Mouse (Mus musculus) cerebellum, adult 9-10 months (tissue): ENCODE measurements at regions not wholly inside any gene's neighbourhood (a gene's known extent, or its start where the extent isn't known, plus 50 kb on each side); places are given as distances from the start of the nearest gene placed in this dataset.

Experiments
- DNase-seq: peaks from one replicate; pipeline ENCODE4 v3.0.0; 2022

DNA sequence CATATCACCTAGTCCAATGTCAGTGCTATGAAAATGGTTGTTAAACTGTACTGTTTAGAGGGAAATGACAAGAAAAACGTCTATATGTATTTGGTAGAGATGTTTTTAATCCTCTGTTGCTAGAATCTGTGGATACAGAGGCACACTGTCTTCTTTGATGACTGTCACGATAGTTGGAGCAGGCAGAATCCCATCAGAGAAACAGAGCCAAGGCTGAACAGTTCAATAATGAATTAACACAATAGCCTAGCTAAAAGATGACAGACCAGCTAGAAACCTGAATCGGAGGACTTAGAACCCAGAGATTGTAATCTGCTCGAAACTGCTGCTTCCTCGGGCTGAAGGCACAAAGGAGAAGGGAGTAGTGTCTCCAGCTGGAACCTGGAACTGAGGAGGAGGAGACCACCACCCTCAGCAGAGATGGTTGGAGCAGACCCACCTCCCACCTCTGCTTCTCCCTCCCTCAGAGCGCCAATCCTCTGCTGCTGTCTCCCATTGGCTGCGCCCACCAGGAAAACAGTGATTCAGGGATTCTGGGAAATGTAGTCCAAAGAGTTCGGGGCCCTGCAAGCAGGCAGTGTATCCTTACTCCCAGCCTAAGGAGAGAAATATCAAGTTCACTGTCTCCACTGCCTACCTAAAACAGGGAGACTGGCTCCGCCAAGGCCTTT lies 98.2 kb upstream of the Mgme1 start:
- DNase-seq, result peak; percentile 90

DNA sequence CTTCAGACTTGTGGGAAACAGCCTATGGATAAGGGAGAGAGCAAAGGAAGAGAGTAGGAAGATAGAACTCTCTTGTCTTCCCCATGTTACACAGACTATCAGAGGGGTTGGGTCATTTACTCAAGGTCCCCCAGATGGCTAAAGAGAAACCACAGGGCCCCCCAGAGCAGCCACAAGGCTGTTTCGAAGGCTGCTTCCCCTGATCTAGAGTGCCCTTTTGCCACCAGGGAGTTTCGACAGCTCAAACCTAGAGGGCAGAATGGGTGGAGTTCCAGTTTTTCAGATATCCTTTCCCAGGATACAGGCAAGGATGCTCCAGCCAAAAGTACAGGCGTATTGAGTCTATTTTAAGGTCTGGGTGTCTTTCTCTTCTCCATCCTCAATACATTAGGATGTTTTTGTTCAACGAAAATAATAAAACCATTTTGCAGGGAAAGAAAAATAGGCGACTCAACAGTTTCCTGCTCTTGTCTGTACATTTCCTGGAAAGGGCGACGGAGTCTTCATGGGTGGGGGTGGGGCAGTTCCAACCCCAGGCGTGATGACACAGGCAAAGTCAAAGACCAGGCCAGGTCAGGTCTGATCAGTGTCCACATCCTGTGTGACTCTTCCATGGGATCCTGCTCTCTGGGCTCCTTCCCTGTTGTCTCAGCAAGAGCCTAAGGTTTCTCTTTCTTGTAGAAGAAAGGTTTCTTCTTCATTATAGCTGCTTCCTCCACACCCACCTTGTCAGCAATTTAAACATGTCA lies 96.9 kb upstream of the Mgme1 start:
- DNase-seq, result no peak

DNA sequence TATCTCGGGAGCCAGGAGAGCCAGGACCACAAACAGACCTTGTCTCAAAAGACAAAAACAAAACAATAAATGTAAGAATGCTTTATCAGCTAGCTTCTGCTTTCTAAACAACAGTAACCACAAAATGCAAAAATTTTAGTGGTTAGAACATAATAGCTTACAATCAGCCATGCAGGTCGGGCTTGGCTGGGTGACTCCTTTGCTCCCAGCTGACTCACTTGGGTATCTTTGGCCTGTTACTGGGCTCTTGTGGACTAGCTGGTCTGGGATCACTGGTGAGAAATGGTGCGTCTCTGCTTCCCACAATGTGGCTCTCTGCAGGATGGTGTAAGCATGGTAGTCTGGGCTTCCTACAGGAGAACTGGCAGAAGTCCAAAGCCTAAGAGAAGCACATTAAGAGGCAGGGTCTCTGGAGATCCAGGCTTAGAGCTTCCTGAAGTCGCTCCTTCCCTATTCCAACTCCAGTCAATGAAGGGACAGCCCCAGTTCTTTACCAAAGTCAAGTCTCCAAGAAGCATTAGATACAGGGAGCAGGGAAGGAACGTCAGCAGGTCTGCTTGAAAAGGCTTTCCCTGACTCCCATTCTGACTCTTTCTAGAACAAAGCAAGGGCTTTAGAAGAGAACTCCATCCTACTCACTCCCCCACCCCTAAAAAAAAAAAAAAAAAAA lies 96.0 kb upstream of the Mgme1 start:
- no peak for DNase-seq

DNA sequence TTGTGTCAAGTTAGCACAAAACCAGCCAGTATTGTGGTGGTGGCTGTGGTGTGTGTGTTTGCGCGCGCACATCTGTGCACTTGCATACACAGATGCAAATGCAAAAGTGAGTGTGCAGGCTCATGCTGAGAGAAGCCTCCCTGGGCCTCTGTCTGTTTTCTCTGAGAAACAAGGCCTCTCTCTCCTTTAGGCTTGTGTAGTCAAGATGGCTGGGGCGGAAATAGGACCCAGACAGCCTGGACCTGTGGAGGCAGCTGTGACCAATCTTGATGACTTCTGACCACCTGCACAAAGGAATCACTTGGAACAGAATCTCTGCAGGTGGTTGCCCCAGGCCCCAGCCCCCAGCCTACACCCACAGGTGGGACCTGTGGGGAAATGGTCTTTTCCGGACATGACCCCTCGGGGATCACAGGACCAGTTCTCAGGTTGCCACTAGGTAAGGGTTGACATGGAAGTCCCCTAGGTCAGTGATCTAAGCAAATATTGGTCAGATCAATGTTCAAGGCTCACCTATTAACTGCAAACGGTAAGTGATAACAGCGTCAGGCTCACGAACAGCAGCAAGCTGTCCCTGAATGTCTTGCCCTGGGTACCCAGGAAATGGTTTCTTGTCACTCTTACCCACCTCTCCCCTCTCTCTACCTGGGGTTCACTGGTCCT lies 93.8 kb upstream of the Mgme1 start:
- no peak for DNase-seq

DNA sequence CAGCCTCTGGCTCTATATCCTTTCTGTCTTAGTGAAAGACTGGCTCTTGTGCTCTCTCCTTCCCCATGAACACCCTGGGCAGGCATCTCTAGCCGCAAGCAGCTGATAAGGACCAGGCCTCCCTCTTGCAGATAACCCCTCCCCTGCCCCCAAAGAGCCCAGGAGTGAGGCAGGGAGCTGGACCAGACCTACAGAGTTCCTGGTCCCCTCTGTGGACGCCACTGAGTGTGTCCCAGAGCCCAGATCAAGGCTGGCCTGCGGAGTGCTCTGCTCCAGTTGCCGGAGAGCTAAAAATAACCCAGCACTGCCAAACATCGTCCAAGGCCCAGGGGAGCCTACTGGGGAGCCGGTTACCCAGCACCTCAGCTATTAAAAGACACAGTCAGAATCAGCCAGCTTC lies 93.2 kb upstream of the Mgme1 start:
- no peak for DNase-seq

DNA sequence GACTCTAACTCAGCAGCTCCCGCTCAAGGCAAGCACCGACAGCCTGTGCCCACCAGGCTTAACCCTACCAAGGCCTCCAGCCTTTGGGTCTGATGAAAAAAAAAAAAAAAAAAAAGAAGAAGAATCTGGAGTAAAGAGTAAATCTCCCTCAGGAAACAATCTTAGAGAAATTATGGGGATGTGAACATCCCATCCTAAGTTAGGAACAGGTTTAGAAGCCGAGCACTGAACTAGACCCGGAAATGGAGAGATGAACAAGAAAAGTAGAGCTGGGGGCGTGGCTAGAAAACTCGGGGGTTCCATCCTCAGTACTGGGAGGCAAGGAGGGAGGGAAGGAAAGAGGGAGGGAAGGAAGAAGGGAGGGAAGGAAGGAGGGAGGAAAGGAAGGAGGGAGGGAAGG lies 92.5 kb upstream of the Mgme1 start:
- no peak for DNase-seq

DNA sequence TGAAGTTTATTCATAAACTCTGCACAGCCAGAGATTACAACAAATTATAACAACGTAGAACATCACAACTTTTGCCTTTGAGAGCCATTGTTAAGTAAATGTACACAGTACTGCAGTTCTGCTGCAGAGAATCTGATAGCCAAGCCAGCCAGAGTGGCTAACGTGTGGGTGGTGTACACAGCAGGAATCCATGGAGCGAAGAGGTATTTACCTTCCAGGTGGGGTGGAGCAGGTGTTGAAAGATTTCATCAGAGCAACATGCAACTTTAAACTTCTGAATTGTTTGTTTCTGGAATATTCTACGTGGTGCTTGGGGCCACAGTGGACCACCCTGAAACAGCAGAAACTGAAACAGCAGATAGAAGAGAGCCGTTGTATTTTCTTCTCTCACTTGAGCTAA lies 88.4 kb upstream of the Mgme1 start:
- DNase-seq, result no peak

DNA sequence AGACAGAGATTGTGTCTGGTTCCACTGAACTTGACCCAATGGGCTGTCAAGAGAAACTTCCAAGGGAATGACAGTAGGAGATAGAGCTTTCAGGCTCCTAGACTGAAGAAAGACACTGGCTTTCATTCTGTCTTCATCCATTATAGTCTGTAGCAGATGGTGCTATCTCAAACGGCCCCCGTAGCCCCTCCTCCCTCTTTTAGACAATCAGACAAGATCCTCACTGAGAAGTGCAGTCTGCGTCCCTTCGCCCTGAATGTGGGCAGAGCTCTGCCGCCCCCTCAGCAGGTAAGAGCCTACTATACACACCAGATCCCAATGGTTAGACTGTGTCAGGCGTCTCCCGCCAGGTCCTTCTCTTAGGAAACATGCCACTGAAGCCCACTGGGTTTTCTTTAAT lies 87.9 kb upstream of the Mgme1 start:
- DNase-seq, result no peak

DNA sequence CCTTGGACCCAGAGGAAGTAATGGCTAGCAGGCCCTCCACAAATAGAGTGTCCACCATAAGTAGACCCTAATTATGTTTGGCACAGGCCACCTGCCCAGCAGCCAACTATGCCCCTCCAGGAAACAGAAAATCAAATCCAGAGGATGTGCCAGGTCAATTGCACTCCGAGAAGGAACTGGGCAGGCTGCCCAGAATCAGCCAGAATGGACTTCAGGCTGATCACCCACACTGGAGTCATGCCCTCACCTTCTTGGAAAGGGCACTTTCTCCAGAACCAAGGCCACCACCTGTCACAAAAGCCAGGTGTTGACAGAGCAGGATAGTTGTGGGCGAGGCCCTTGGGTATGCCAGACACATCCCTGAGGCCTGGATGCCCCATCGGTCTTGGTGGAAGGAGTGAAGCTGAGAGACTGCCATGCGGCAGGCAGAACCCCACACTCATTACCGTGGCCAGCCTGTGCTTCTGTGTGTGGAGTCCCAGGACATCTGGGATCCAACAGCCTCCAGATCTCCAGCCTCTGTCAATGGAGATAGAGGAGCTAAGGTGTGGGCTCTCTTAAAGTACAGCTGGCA lies 87.0 kb upstream of the Mgme1 start:
- DNase-seq, result peak; percentile 18

DNA sequence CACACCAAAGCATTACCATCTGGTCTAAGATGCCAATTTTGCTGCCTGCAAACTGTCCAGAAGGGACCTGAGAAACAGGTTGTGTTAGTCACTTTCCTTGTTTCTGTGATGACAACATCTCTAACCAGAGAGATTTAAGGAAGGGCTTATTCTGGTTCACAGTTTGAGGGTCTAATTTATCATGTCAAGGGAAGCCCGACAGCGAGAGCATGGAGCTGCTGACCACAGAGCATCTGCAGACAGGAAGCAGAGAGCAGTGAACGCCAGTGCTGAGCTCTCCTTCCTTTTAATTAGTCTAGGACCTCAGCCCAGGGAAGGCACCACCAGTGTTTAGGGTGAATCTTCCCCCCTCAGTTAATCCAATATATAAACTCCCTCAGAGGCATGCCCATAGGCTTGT lies 85.3 kb upstream of the Mgme1 start:
- no peak for DNase-seq

DNA sequence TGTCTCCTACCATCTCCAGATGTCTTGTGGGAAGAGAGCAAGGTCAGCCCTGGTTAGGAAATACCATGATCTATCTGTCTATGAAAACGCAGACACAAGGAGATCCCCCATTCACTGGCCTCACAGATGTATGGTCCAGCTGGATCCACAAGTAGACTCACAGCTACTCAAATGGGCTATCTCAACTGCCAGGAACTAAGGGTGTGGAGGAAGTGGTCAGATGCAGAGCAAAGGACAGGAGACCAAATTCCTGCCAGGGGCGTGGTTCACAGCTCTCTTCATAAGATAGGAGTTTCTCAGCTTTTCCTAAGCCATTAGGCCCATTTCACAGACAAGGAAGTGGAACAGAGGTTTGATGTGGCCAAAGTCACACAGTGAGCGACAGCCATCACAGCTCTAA lies 84.0 kb upstream of the Mgme1 start:
- DNase-seq, result no peak

DNA sequence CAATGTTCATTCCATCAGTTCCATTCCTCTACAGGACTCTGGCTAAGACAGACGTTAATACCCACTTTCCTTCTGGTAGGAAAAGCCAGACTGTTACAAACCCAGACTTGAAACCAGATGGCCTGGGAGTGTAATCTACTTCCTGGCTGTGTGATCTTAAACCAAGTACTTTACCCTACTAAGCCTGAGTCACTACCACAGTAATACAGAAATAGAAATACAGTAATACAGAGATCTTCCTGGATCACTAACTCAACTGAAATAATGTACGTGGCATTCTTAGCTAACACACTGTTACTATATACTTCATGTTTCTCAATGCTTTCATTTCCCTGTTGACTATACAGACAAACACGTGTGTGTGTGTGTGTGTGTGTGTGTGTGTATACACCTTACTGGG lies 82.4 kb upstream of the Mgme1 start:
- no peak for DNase-seq

DNA sequence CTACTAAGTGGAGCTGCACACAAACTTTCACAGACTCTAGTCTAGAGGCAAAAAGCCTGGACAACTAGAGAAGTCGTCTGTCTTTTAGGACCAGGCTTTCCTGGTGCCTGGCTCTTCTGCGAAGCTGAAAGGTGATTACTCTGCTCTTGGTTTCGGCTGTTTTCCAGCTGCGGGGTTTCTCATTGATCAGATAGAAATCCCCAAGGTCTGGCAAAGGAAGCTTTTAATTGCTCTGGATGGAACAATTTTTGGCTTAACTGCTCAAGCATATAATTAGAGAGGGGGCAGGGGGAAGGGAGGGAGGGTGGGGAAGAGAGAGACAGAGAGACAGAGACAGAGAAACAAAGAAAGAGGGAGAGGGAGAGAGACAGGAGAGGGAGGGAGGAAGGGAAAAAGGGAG lies 82.0 kb upstream of the Mgme1 start:
- DNase-seq, result no peak

DNA sequence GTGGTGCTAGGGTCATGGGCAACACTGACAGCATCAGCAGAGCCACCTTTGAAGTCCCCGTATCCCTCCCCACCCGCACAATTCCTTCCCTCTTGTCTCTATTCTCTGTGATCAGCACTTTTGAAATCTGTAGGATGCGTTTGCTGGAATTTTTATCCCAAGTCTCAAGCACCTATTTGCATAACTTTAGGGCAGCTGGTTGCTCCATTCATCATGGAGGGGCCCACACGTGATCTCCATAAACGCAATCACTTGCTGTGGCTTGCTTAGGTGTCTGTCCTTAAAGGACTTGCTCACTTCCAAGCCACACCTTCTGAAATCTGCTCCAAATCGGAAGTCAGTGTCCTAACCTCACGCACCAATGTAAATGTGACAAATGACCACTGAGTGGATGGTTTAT lies 80.7 kb upstream of the Mgme1 start:
- DNase-seq, result no peak

DNA sequence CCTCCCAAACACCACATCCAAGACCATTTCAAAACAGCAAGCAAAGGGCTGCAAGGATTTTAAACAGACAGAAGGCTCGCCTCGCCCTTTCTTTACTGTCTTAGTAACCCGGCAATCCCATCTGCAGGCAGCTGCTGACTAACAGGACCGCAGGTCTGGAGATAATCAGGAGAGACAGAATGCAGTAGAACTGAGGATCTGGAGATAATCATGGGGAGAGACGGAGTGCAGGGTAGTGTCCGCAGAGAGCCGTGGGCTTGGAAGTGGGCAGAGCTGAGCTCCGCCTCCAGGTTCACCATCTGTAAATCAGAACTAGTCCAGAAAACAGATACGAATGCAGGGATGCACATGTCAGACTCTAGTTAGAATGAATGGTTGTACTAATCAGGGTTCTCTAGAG lies 79.4 kb upstream of the Mgme1 start:
- DNase-seq, result no peak

DNA sequence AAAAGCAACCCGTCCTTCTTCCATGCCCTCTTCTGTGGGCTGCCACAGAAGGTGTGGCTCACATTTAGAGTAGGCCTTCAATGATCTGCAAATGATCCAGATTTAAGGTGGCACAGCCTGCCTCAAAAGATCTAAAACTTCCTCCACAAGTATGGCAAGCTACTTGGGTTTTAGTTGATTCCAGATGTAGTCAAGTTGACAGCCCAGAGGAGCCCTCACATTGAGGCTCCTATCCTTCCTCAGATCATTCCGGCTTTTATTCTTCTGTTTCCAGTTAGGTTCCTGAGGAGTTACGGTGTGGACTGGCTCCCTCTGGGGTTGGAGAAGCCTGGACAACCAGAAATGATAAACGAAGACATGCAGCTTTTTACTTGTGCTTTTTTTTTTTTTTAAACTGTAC lies 78.8 kb upstream of the Mgme1 start:
- no peak for DNase-seq

DNA sequence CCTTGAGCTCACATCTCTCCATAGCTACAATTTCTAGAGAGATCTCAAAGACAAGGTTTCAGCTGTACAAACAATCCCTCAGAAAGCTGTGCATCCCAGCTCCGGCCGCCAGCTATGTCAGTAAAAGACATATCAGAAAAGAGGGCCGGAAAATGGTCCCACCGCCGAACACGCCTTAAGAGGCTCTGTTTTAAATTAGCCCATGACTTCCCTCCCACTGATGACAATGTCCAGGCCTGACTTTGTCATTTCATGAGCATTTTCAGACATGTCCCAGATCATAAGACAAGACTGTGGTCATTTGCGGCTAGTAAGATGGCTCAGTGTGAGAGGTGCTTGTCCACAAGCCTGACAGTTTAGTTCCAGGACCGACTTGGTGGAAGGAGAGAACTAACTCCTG lies 78.0 kb upstream of the Mgme1 start:
- no peak for DNase-seq

DNA sequence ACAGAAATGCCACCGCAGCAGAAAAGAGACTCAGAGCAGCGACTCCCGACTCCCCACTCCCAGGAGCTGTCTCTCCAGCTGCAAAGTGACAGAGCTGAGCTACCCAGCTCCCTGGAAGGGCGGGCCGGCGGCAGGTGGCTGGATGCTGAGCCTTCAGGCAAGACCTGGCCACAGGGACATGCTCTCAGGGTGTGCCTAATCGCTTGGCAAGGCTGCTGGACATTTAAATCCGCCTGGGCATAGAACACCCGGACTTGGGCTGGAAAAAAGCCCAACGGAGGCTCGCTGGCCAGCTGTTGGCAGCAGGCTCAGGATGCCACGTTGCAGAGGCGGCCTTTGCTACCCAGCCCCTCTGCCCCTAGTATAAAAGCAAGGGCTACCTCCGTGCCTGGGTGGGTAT lies 74.6 kb upstream of the Mgme1 start:
- no peak for DNase-seq

DNA sequence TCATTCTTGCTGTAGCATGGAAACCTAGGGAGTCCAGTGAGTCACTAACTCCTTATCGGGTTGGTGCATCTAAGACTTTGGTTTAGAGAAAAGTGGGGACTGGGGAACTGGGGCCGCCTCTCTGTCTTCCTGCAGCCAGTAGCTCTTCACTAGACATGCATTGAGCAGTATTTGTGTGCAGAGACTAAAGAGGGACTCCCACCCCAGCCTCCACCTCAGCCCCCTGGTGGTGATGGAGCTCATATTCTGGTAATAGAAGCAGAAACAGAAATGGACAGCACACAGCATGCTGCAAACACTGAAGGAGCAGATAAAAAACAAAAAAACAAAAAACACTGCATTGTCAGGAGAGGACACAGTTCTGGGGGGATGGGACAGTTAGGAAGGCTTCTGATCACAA lies 73.3 kb upstream of the Mgme1 start:
- DNase-seq, result no peak

DNA sequence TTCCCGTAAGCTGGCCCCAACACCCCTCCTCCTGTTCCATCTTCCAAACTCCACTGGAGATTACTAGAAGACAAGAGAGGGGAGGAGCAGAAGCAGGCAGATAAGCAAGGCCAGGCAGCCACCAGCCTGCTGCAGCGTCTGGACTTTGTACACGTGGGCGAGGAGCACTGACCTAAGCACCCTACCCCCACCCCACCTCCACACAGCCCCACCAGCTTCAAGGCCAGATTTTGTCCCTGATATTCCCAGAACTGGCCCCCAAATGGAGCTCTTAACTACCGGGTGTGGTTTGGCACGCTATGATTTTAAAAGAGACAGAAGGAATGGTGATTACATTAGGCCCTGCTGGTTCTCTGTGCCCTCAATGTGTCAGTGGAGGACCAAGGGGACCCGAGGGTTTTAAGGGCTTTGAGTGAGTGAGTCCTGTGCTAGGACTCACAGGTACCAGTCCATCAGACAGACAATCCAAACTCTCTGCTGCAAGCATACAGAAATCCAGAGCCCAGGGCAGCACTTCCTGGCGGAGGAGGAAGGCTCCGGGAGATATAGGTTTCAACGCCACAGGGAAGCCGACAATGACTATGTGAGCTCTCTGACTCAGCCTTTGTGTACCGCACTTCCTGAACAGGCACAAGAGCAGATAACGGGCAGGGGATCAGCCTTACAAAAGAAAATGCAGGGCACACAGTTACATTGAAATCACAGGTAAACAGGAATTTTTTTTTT lies 72.0 kb upstream of the Mgme1 start:
- no peak for DNase-seq
